In the genomic region with DNA sequence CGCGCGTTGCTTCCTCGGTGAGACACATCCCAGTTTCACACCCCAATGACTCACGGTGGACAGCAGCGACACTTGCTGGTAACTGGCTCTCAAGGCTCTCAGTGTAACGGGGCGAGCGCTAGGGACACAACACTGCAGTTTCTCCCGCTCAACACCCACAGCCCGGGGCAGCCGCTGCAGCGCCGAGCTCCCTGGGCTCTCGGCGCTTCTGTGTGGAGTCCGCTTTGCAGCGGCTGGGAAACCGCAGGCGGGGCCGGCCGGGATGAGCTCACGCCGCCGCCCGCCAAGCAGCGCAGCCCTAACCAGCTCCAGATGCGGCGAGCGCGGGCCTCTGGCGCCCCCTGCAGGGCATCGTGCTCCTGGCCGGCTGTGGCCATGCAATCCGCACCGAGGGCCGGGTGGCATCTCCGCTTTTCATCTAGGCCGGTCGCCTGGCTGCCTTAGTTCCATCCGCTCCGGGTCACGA, we compare ENCODE assay signal across 1 mouse cellular context.
TF ChIP-seq lines count a peak whose summit lies in the region.

No protein-coding gene starts in this region.

TF ChIP-seq in MEL, 35 proteins besides CTCF, POLR2A, EP300 and RAD21 (continued from another document):
- TF ChIP-seq MAFK (IDR thresholded peaks at IDR 0.05; ENCODE audit: borderline replicate concordance, low read depth, low read length) (no peak), JUND (IDR thresholded peaks at IDR 0.05; ENCODE audit: low read depth, low read length) (no peak), TAL1 (IDR thresholded peaks at IDR 0.05; ENCODE audit: low read length) (no peak), ZKSCAN1 (IDR thresholded peaks at IDR 0.05; ENCODE audit: low read depth, low read length) (0 out of 2 replicates have a peak, but pooled peaks have one; percentile 31), TBP (IDR thresholded peaks at IDR 0.05; ENCODE audit: low read depth, low read length) (peak; percentile 58; the same call in 1 of the 2 replicates), E2F4 (IDR thresholded peaks at IDR 0.05; ENCODE audit: borderline replicate concordance, low read depth, low read length) (no peak), BHLHE40 (IDR thresholded peaks at IDR 0.05; ENCODE audit: borderline replicate concordance, low read depth, low read length) (peak; percentile 41; the same call in 1 of the 2 replicates), MXI1 (IDR thresholded peaks at IDR 0.05; ENCODE audit: low read depth, low read length) (peak; percentile 73), ZNF384 (IDR thresholded peaks at IDR 0.05; ENCODE audit: low read depth, low read length) (no peak), MYC (IDR thresholded peaks at IDR 0.05; ENCODE audit: low read depth, low read length) (no peak)
